Mouse (Mus musculus) cerebellum, adult 2 months (tissue): ENCODE results near the gene Grifin.

Source experiments
- CTCF ChIP-seq: fragments of 200-500 bp; IDR thresholded peaks from 2 replicates; pipeline ENCODE4 v1.5.1; 2011; ENCODE audit warnings: low read depth, mild to moderate bottlenecking, control low read depth, low read length, moderate library complexity, borderline replicate concordance; ENCODE audit not compliant: insufficient read depth
- POLR2A ChIP-seq: fragments of 200-500 bp; IDR thresholded peaks from 2 replicates; pipeline ENCODE4 v1.6.1; 2011; ENCODE audit warnings: low read length, control low read depth, borderline replicate concordance; ENCODE audit not compliant: insufficient read depth

- TF ChIP-seq CTCF: no peak
- TF ChIP-seq POLR2A: no peak
Observed at GRCm38 (mm10) chr5:140514799-140515486, 49.9 kb downstream of the Grifin start.
